In genomic region chr2:31915112-31915511, GRCm38 (mm10) we compare ENCODE assay signal across 8 mouse cellular contexts. TPM values are rescaled to one million over a fixed set of nuclear protein-coding genes. Genes with fewer than 3 reads are reported as not detected.
DNase-seq lines count a peak whose midpoint lies in the region; ATAC-seq and TF ChIP-seq lines count a peak whose summit lies in the region.

No protein-coding gene starts in this region.

- peak; percentile 76 for DNase-seq in liver
- DNase-seq in brain, embryonic 14.5 days (ENCODE audit: low read depth), result peak; percentile 87
- DNase-seq in forebrain, postnatal 0 days, result peak; percentile 87
- peak; percentile 83 for DNase-seq in kidney, postnatal 0 days (ENCODE audit: low spot score)
- DNase-seq in liver, embryonic 14.5 days (ENCODE audit: low read depth in 3 of 3, low spot score in 3 of 3), result peak; percentile 38 to 46 (median 38)
- peak; percentile 90 for DNase-seq in retina, embryonic 14.5 days (ENCODE audit: low spot score)
- DNase-seq in thymus, postnatal 36 days, result peak; percentile 62 to 69

- H3K9ac ChIP-seq in liver, embryonic 12.5 days, result no peak overlapping the region
- H3K9ac ChIP-seq in forebrain, postnatal 0 days, result no peak overlapping the region
- H3K9ac ChIP-seq in kidney, postnatal 0 days (ENCODE audit: low read depth, low read length), result no peak overlapping the region
- no peak overlapping the region for H3K9ac ChIP-seq in liver, embryonic 14.5 days (replicated peaks)

- H3K27ac ChIP-seq in liver, embryonic 12.5 days, result no peak overlapping the region
- H3K27ac ChIP-seq in forebrain, postnatal 0 days (ENCODE audit: low read depth, low read length), result no peak overlapping the region
- no peak overlapping the region for H3K27ac ChIP-seq in kidney, postnatal 0 days
- H3K27ac ChIP-seq in liver, embryonic 14.5 days, result no peak overlapping the region

- 20% methylated on average over 4 of the region's 4 CpGs for WGBS in liver, embryonic 12.5 days (ENCODE audit: insufficient replicate concordance)
- 20% methylated on average over 4 of the region's 4 CpGs for WGBS in forebrain, postnatal 0 days
- 25% methylated on average over 4 of the region's 4 CpGs for WGBS in kidney, postnatal 0 days
- 23% methylated on average over 4 of the region's 4 CpGs for WGBS in liver, embryonic 14.5 days (ENCODE audit: insufficient replicate concordance)

- no peaks in the 10 kb centered on the region for H3K9me3 ChIP-seq in liver, embryonic 12.5 days (replicated peaks)
- no peaks in the 10 kb centered on the region for H3K9me3 ChIP-seq in forebrain, postnatal 0 days (ENCODE audit: low read length)
- no peaks in the 10 kb centered on the region for H3K9me3 ChIP-seq in kidney, postnatal 0 days (replicated peaks; ENCODE audit: low read length)
- H3K9me3 ChIP-seq in liver, embryonic 14.5 days (ENCODE audit: control insufficient read depth, low read length), result no peaks in the 10 kb centered on the region

- peaks cover 16% of the 10 kb centered on the region for H3K27me3 ChIP-seq in liver, embryonic 12.5 days (replicated peaks)
- no peaks in the 10 kb centered on the region for H3K27me3 ChIP-seq in forebrain, postnatal 0 days (ENCODE audit: insufficient read depth, low read length)
- H3K27me3 ChIP-seq in kidney, postnatal 0 days (ENCODE audit: insufficient read depth, low read length), result no peaks in the 10 kb centered on the region
- H3K27me3 ChIP-seq in liver, embryonic 14.5 days (ENCODE audit: control insufficient read depth, insufficient read depth, low read length), result no peaks in the 10 kb centered on the region

- H3K36me3 ChIP-seq in liver, embryonic 12.5 days, result no peaks in the 10 kb centered on the region
- no peaks in the 10 kb centered on the region for H3K36me3 ChIP-seq in forebrain, postnatal 0 days (ENCODE audit: insufficient read depth)
- no peaks in the 10 kb centered on the region for H3K36me3 ChIP-seq in kidney, postnatal 0 days (ENCODE audit: insufficient read depth, low read length)
- H3K36me3 ChIP-seq in liver, embryonic 14.5 days (replicated peaks; ENCODE audit: control insufficient read depth, insufficient read depth, low read depth), result no peaks in the 10 kb centered on the region

- TF ChIP-seq POLR2A in brain, embryonic 14.5 days (IDR thresholded peaks at IDR 0.05; ENCODE audit: borderline replicate concordance, extremely low read depth, insufficient read depth, insufficient read length, poor library complexity, severe bottlenecking), result no peak

- peak; percentile 96 for TF ChIP-seq CTCF in brain, embryonic 14.5 days (IDR thresholded peaks at IDR 0.05; ENCODE audit: borderline replicate concordance, extremely low read depth, insufficient read depth, insufficient read length)
- peak; percentile 97 for TF ChIP-seq CTCF in forebrain, postnatal 0 days (IDR thresholded peaks at IDR 0.05; ENCODE audit: low read depth)
- TF ChIP-seq CTCF in kidney, postnatal 0 days (IDR thresholded peaks at IDR 0.05; ENCODE audit: low read depth), result peak; percentile 93
- TF ChIP-seq CTCF in liver, embryonic 14.5 days (IDR thresholded peaks at IDR 0.05; ENCODE audit: low read depth), result peak; percentile 94

- ATAC-seq in liver, embryonic 12.5 days, result no peak
- peak; percentile 58 for ATAC-seq in forebrain, postnatal 0 days
- ATAC-seq in kidney, postnatal 0 days (replicated peaks; ENCODE audit: low FRiP score, low read depth), result no peak
- no peak for ATAC-seq in liver, embryonic 14.5 days (ENCODE audit: insufficient read depth)

- H3K4me1 ChIP-seq in liver, embryonic 12.5 days, result no peaks in the 10 kb centered on the region
- H3K4me1 ChIP-seq in forebrain, postnatal 0 days (ENCODE audit: insufficient read depth), result no peaks in the 10 kb centered on the region
- no peaks in the 10 kb centered on the region for H3K4me1 ChIP-seq in kidney, postnatal 0 days (replicated peaks; ENCODE audit: insufficient read depth, low read length)
- no peaks in the 10 kb centered on the region for H3K4me1 ChIP-seq in liver, embryonic 14.5 days (replicated peaks; ENCODE audit: control insufficient read depth in 2 of 2, insufficient read depth in 2 of 2, low read length in 1 of 2)

- no peak for TF ChIP-seq EP300 in liver, embryonic 14.5 days (IDR thresholded peaks at IDR 0.05; ENCODE audit: low read depth)

- H3K4me2 ChIP-seq in liver, embryonic 12.5 days, result no peak overlapping the region
- H3K4me2 ChIP-seq in forebrain, postnatal 0 days (ENCODE audit: low read depth), result no peak overlapping the region
- no peak overlapping the region for H3K4me2 ChIP-seq in kidney, postnatal 0 days (ENCODE audit: low read length)
- no peak overlapping the region for H3K4me2 ChIP-seq in liver, embryonic 14.5 days (ENCODE audit: low read depth)

- no peak overlapping the region for H3K4me3 ChIP-seq in liver, embryonic 12.5 days
- H3K4me3 ChIP-seq in forebrain, postnatal 0 days (ENCODE audit: low read depth, low read length), result no peak overlapping the region
- H3K4me3 ChIP-seq in kidney, postnatal 0 days (replicated peaks; ENCODE audit: low read depth, low read length), result no peak overlapping the region
- H3K4me3 ChIP-seq in liver, embryonic 14.5 days (ENCODE audit: insufficient read depth in 1 of 2, low read depth in 2 of 2, low read length in 2 of 2), result no peak overlapping the region

RNA-seq across cellular contexts. Expression of gene Lamc3, which starts 28.0 kb away (rescaled TPM):
- polyA plus RNA-seq in liver, embryonic 12.5 days (2016; fragmentation: Nextera tagmentation; extraction: Ambion mirVana), result 0.11 and 0.18 TPM in 2 replicates
- polyA plus RNA-seq in brain, embryonic 14.5 days (2012; rRNA removed), result 5.8 and 12.0 TPM in 2 replicates
- 6.2 and 11.0 TPM in 2 replicates for total RNA-seq in forebrain, postnatal 0 days (2014; rRNA removed)
- 1.9 and 2.5 TPM in 2 replicates for polyA plus RNA-seq in forebrain, postnatal 0 days (2015; fragmentation: Nextera tagmentation; extraction: Ambion mirVana)
- polyA plus RNA-seq in kidney, postnatal 0 days (2015; fragmentation: Nextera tagmentation; extraction: Ambion mirVana), result 2.8 TPM in 2 replicates
- polyA plus RNA-seq in liver, embryonic 14.5 days (2012; rRNA removed), result 0.02 and 0.03 TPM in 2 replicates
- polyA plus RNA-seq in liver, embryonic 14.5 days (2014; fragmentation: Nextera tagmentation; extraction: Ambion mirVana), result not detected in 2 replicates

RNA-seq across cellular contexts. Expression of gene Aif1l, which starts 34.8 kb away (rescaled TPM):
- 5.1 and 5.2 TPM in 2 replicates for polyA plus RNA-seq in liver, embryonic 12.5 days (2016; fragmentation: Nextera tagmentation; extraction: Ambion mirVana)
- 31.2 and 40.1 TPM in 2 replicates for polyA plus RNA-seq in brain, embryonic 14.5 days (2012; rRNA removed)
- 21.7 and 34.2 TPM in 2 replicates for total RNA-seq in forebrain, postnatal 0 days (2014; rRNA removed)
- polyA plus RNA-seq in forebrain, postnatal 0 days (2015; fragmentation: Nextera tagmentation; extraction: Ambion mirVana), result 21.2 TPM in 2 replicates
- 129 and 141 TPM in 2 replicates for polyA plus RNA-seq in kidney, postnatal 0 days (2015; fragmentation: Nextera tagmentation; extraction: Ambion mirVana)
- 1.1 and 1.3 TPM in 2 replicates for polyA plus RNA-seq in liver, embryonic 14.5 days (2012; rRNA removed)
- 1.5 and 2.2 TPM in 2 replicates for polyA plus RNA-seq in liver, embryonic 14.5 days (2014; fragmentation: Nextera tagmentation; extraction: Ambion mirVana)

RNA-seq across cellular contexts. Expression of gene Nup214, which starts 59.1 kb away (rescaled TPM):
- 67.8 and 70.7 TPM in 2 replicates for polyA plus RNA-seq in liver, embryonic 12.5 days (2016; fragmentation: Nextera tagmentation; extraction: Ambion mirVana)
- polyA plus RNA-seq in brain, embryonic 14.5 days (2012; rRNA removed), result 34.8 and 42.1 TPM in 2 replicates
- 19.1 and 23.8 TPM in 2 replicates for total RNA-seq in forebrain, postnatal 0 days (2014; rRNA removed)
- 39.7 and 56.0 TPM in 2 replicates for polyA plus RNA-seq in forebrain, postnatal 0 days (2015; fragmentation: Nextera tagmentation; extraction: Ambion mirVana)
- polyA plus RNA-seq in kidney, postnatal 0 days (2015; fragmentation: Nextera tagmentation; extraction: Ambion mirVana), result 57.6 and 67.3 TPM in 2 replicates
- polyA plus RNA-seq in liver, embryonic 14.5 days (2012; rRNA removed), result 12.4 and 13.5 TPM in 2 replicates
- 33.6 and 40.4 TPM in 2 replicates for polyA plus RNA-seq in liver, embryonic 14.5 days (2014; fragmentation: Nextera tagmentation; extraction: Ambion mirVana)

Comparison
In these comparisons a context has a peak if more than half of its experiments do, and no peak if none do; other contexts are left out.
1. DNase-seq: peak in every context shown above with its lines; median percentile 90 in retina, embryonic 14.5 days; 87 in brain, embryonic 14.5 days; 87 in forebrain, postnatal 0 days; 83 in kidney, postnatal 0 days; 76 in liver; 66 in thymus, postnatal 36 days; 38 in liver, embryonic 14.5 days.